Mouse (Mus musculus) embryonic facial prominence, embryonic 14.5 days (tissue): Measurements from ENCODE around the gene Adcy9. TPM values are rescaled to one million over a fixed set of nuclear protein-coding genes. Genes with fewer than 3 reads are reported as not detected.

Experiments
- ATAC-seq: fragments of 200-750 bp; cut with Nextera tagmentation; 2 replicates; pipeline ENCODE4 v1.8.0; 2017; ENCODE audit warnings: low read depth, moderate number of reproducible peaks, moderate TSS enrichment
- DNase-seq: peaks from one replicate; pipeline ENCODE4 v3.0.0-alpha.2; 2015; ENCODE audit warnings: low spot score
- H3K27ac ChIP-seq: fragments of 300-500 bp; sonication (generic); replicated peaks from 2 replicates; pipeline ENCODE4 v1.5.1; 2014; ENCODE audit warnings: low read depth, mild to moderate bottlenecking, low read length, moderate library complexity
- H3K27me3 ChIP-seq: fragments of 300-500 bp; sonication (generic); replicated peaks from 2 replicates; pipeline ENCODE4 v1.6.1; 2014; ENCODE audit warnings: low read length; ENCODE audit not compliant: control insufficient read depth, insufficient read depth
- H3K36me3 ChIP-seq: fragments of 300-500 bp; sonication (generic); 2 replicates; pipeline ENCODE4 v1.6.1; 2014; ENCODE audit warnings: low read length, mixed read lengths; ENCODE audit not compliant: control insufficient read depth, insufficient read depth
- H3K4me1 ChIP-seq: fragments of 300-500 bp; sonication (generic); 2 replicates; pipeline ENCODE4 v1.6.1; 2014; ENCODE audit warnings: antibody characterized with exemption, low read length; ENCODE audit not compliant: control insufficient read depth, insufficient read depth
- H3K4me2 ChIP-seq: fragments of 300-500 bp; sonication (generic); 2 replicates; pipeline ENCODE4 v1.6.1; 2014; ENCODE audit warnings: low read depth, mild to moderate bottlenecking, low read length, moderate library complexity, mixed read lengths
- H3K4me3 ChIP-seq: fragments of 300-500 bp; sonication (generic); 2 replicates; pipeline ENCODE4 v1.5.1; 2014; ENCODE audit warnings: low read depth, mild to moderate bottlenecking, low read length
- H3K9ac ChIP-seq: fragments of 300-500 bp; sonication (generic); 2 replicates; pipeline ENCODE4 v1.6.1; 2014; ENCODE audit warnings: low read depth, mild to moderate bottlenecking, low read length, moderate library complexity, mixed read lengths
- H3K9me3 ChIP-seq: fragments of 300-500 bp; sonication (generic); 2 replicates; pipeline ENCODE4 v1.6.1; 2016; ENCODE audit warnings: low read length; ENCODE audit not compliant: control insufficient read depth
- WGBS: fragments of 180-500 bp; shearing (Covaris S2); extraction: QIAGEN DNeasy Blood & Tissue Kit; methylation state at CpG from one replicate; pipeline ENCODE4 v1.1.7; 2014; 5-methylcytosine and 5-hydroxymethylcytosine counted together
- polyA plus RNA-seq: library from polyadenylated mRNA; unstranded; fragments of >200 nt; fragmentation: Nextera tagmentation; extraction: Ambion mirVana; gene quantifications from 2 replicates; pipeline ENCODE4 v1.2.1, GENCODE M21; 2014

Gene Adcy9
- polyA plus RNA-seq, 1 experiment from 2014 or later, result 3.5 TPM

DNA sequence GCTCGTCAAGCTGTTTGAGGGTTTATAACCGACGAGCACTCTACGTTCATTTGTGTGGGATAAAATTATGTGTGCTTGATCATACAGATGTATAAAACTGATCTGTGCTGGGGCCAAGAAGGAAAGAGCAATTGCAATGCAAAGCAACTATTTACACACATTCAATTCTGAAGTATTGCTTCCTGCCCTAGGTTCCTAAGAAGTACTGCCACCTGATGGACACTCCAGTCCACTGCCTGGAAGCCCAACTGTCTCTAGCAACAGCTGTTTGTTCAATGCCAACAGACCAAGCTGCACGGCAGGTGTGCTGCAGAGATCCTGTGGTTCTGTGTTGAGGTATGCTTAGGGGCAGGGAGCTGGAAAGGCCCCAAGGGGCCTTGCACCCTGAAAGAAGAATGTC, 135.0 kb downstream of the Adcy9 start:
- H3K27ac ChIP-seq, result no peak overlapping the region
- H3K9me3 ChIP-seq, result no peaks in the 10 kb centered on the region
- ATAC-seq (0 out of 2 replicates have a peak, but pooled peaks have one; percentile 26), DNase-seq (peak; percentile 75)
- H3K27me3 ChIP-seq, result no peaks in the 10 kb centered on the region
- H3K4me1 ChIP-seq, result no peaks in the 10 kb centered on the region
- H3K36me3 ChIP-seq, result peaks cover 8% of the 10 kb centered on the region
- no peak overlapping the region for H3K9ac ChIP-seq
- no peak overlapping the region for H3K4me3 ChIP-seq
- H3K4me2 ChIP-seq, result no peak overlapping the region
- WGBS, result 62% methylated on average over 5 of the region's 5 CpGs

GRCm38 (mm10) chr16:4283267-4283851, 136.9 kb downstream of the Adcy9 start:
- Histone ChIP-seq H3K4me1 (no peaks in the 10 kb centered on the region), H3K4me2 (no peak overlapping the region), H3K36me3 (peaks cover 7% of the 10 kb centered on the region), H3K9ac (no peak overlapping the region), H3K9me3 (no peaks in the 10 kb centered on the region), H3K4me3 (no peak overlapping the region), H3K27me3 (no peaks in the 10 kb centered on the region), H3K27ac (no peak overlapping the region)
- no peak for DNase-seq
- 87% methylated on average over 11 of the region's 11 CpGs for WGBS
- ATAC-seq, result no peak

DNA sequence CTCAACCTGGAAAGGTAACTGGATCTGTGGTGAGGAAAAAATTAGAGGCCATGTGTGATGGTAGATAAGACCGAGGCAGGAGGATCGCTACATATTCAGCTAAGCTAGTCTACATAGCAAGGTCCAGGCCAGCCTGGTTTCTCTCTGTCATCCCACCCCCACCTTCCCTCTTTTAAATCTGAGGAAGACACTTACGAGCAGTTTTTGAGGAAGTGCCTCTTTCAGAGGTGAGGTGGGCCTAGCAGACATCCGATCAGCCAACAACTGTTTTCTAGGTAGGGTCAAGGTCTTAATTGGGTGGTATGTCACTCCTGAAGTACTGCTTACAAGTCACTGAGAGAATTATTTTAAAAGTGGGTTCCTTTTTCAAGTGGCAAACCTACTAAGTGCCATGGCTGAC, 138.8 kb downstream of the Adcy9 start:
- no peak overlapping the region for H3K4me3 ChIP-seq
- H3K4me1 ChIP-seq, result no peaks in the 10 kb centered on the region
- no peaks in the 10 kb centered on the region for H3K36me3 ChIP-seq
- no peak overlapping the region for H3K9ac ChIP-seq
- H3K4me2 ChIP-seq, result no peak overlapping the region
- no peaks in the 10 kb centered on the region for H3K9me3 ChIP-seq
- 74% methylated on average over 4 of the region's 4 CpGs for WGBS
- no peak for DNase-seq
- H3K27me3 ChIP-seq, result no peaks in the 10 kb centered on the region
- no peak for ATAC-seq
- no peak overlapping the region for H3K27ac ChIP-seq

GRCm38 (mm10) chr16:4280949-4281348, 139.3 kb downstream of the Adcy9 start:
- Histone ChIP-seq H3K4me3 (no peak overlapping the region), H3K4me2 (no peak overlapping the region), H3K4me1 (no peaks in the 10 kb centered on the region), H3K9me3 (no peaks in the 10 kb centered on the region), H3K27me3 (no peaks in the 10 kb centered on the region), H3K36me3 (no peaks in the 10 kb centered on the region), H3K27ac (no peak overlapping the region), H3K9ac (no peak overlapping the region)
- ATAC-seq, result no peak
- DNase-seq, result no peak
- 80% methylated on average over 9 of the region's 9 CpGs for whole genome bisulfite sequencing

DNA sequence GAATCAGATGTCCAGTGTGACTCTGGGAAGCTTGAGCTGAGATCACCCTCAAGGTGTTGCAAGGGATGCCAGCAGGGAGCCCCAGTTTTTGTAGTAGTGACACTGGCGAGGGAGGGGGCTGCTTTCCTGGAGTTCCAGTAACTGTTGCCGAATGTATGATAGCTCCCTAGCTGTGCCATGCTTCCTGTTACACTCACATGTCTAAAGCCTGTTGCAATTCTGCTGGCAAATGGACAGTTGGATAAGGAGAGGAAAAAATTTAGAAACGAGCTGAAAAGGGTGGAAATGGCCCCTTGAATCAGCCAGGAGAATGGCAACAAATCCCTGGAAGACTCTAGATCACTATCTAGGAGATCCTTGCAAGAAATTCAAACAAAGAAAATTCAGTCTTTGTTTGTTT, 140.7 kb downstream of the Adcy9 start:
- Histone ChIP-seq H3K4me1 (0 out of 2 replicates have a peak, but pooled peaks cover 3% of the 10 kb centered on the region), H3K27ac (no peak overlapping the region), H3K4me3 (no peak overlapping the region), H3K36me3 (no peaks in the 10 kb centered on the region), H3K27me3 (no peaks in the 10 kb centered on the region), H3K9me3 (no peaks in the 10 kb centered on the region), H3K4me2 (no peak overlapping the region), H3K9ac (no peak overlapping the region)
- ATAC-seq, result no peak
- WGBS, result 59% methylated on average over 3 of the region's 3 CpGs
- no peak for DNase-seq

DNA sequence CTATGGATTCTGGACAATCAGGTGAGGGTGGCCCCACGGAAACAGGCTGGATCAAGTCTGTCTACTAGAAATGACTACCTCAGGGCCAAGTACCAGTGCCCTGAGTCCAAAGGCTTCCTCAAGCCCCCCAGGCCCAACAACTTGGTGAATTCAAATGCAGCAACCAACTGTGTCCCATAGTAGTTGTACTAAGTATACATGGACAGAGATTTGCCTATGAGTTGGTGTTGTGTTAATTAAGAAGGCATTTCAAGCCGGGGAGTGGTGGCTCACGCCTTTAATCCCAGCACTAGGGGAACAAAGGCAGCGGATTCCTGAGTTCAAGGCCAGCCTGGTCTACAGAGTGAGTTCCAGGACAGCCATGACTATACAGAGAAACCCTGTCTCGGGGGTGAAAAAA, 143.7 kb downstream of the Adcy9 start:
- no peak for ATAC-seq

GRCm38 (mm10) chr16:4276151-4276550, 144.1 kb downstream of the Adcy9 start:
- H3K4me2 ChIP-seq, result no peak overlapping the region
- H3K4me1 ChIP-seq, result peaks cover 24% of the 10 kb centered on the region; the same call in 1 of the 2 replicates
- H3K9ac ChIP-seq, result no peak overlapping the region
- ATAC-seq, result no peak
- H3K36me3 ChIP-seq, result no peaks in the 10 kb centered on the region
- no peaks in the 10 kb centered on the region for H3K9me3 ChIP-seq
- no peak overlapping the region for H3K4me3 ChIP-seq
- 84% methylated on average over 2 of the region's 2 CpGs for WGBS
- H3K27ac ChIP-seq, result no peak overlapping the region
- DNase-seq, result no peak
- no peaks in the 10 kb centered on the region for H3K27me3 ChIP-seq

More for the DNA sequence above, 143.7 kb downstream of the Adcy9 start:
- H3K9ac ChIP-seq, result no peak overlapping the region
- peaks cover 19% of the 10 kb centered on the region; the same call in 1 of the 2 replicates for H3K4me1 ChIP-seq
- no peaks in the 10 kb centered on the region for H3K9me3 ChIP-seq
- no peak overlapping the region for H3K4me3 ChIP-seq
- DNase-seq, result no peak
- no peaks in the 10 kb centered on the region for H3K36me3 ChIP-seq
- H3K27ac ChIP-seq, result no peak overlapping the region
- WGBS, result 79% methylated on average over 5 of the region's 5 CpGs
- no peaks in the 10 kb centered on the region for H3K27me3 ChIP-seq
- H3K4me2 ChIP-seq, result no peak overlapping the region

GRCm38 (mm10) chr16:4273702-4274476, 146.4 kb downstream of the Adcy9 start:
- H3K27me3 ChIP-seq, result no peaks in the 10 kb centered on the region
- 38% methylated on average over 12 of the region's 12 CpGs for WGBS
- H3K4me2 ChIP-seq, result no peak overlapping the region
- H3K27ac ChIP-seq, result peak overlapping the region; percentile 79
- no peaks in the 10 kb centered on the region for H3K9me3 ChIP-seq
- H3K9ac ChIP-seq, result no peak overlapping the region
- H3K4me3 ChIP-seq, result no peak overlapping the region
- peaks cover 31% of the 10 kb centered on the region; the same call in 1 of the 2 replicates for H3K4me1 ChIP-seq
- H3K36me3 ChIP-seq, result no peaks in the 10 kb centered on the region
- DNase-seq (peak; percentile 96), ATAC-seq (peak; percentile 82)
